Mouse (Mus musculus): ENCODE measurements around the gene Rnf144a.

DNA sequence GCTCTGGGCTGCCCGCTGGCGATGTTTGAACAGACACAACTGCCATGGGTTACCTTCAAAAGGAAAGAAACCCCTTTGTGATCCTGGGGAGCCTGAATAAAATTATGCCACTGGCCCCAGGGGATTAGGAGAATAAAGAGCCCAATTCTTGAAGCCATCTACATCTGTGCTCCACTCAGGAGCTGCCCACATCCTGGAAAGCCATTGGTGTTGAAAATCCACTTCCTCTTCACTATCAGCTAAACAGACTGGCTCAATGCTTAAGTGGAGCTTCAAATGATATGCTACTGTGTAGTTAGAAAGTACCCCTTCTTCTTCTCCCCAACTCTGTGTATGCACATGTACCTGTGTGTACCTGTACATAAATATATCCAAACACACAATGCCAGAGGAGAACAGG lies 125.9 kb downstream of the Rnf144a start:
- TF ChIP-seq SIN3A (IDR thresholded peaks at IDR 0.05; ENCODE audit: low read length) = no peak
- TF ChIP-seq CTCF (IDR thresholded peaks at IDR 0.05 in 2 of 3, conservative IDR thresholded peaks at IDR 0.05 in 1 of 3; ENCODE audit: control insufficient read depth in 1 of 3, insufficient read depth in 1 of 3, low read depth in 2 of 3, low read length in 3 of 3, poor library complexity in 1 of 3, severe bottlenecking in 1 of 3) = no peak
- TF ChIP-seq POLR2A (IDR thresholded peaks at IDR 0.05; ENCODE audit: control insufficient read depth in 1 of 2, insufficient read depth in 1 of 2, low read depth in 1 of 2, low read length in 2 of 2, poor library complexity in 1 of 2) = no peak
- no peak for TF ChIP-seq USF1 (IDR thresholded peaks at IDR 0.05; ENCODE audit: low read depth, low read length)
- TF ChIP-seq TAL1 (IDR thresholded peaks at IDR 0.05; ENCODE audit: low read length) = no peak
- no peak for TF ChIP-seq GABPA (IDR thresholded peaks at IDR 0.05; ENCODE audit: low read depth, low read length)
- TF ChIP-seq TCF12 (IDR thresholded peaks at IDR 0.05; ENCODE audit: low read depth, low read length) = no peak
- TF ChIP-seq USF2 (IDR thresholded peaks at IDR 0.05; ENCODE audit: borderline replicate concordance in 1 of 2, insufficient read depth in 1 of 2, low read depth in 1 of 2, low read length in 2 of 2) = no peak
- no peak for TF ChIP-seq CHD1 (IDR thresholded peaks at IDR 0.05; ENCODE audit: low read depth, low read length)
- TF ChIP-seq POLR2AphosphoS2 (IDR thresholded peaks at IDR 0.05; ENCODE audit: low read length) = no peak
- no peak for TF ChIP-seq MEF2A (IDR thresholded peaks at IDR 0.05; ENCODE audit: extremely low read depth, insufficient replicate concordance, low read depth, low read length, poor library complexity, severe bottlenecking)
- TF ChIP-seq EP300 (IDR thresholded peaks at IDR 0.05; ENCODE audit: low read depth in 1 of 2, low read length in 2 of 2) = no peak
- no peak for TF ChIP-seq RCOR1 (IDR thresholded peaks at IDR 0.05; ENCODE audit: low read depth, low read length)
- no peak for TF ChIP-seq SMC3 (IDR thresholded peaks at IDR 0.05; ENCODE audit: low read depth, low read length)

Data from MEL (cell line).